ENCODE assay signal across 14 mouse cellular contexts in genomic region chrX:142325760-142326159, GRCm38 (mm10). TPM values are rescaled to one million over a fixed set of nuclear protein-coding genes. Genes with fewer than 3 reads are reported as not detected.
DNase-seq lines count a peak whose midpoint lies in the region; ATAC-seq and TF ChIP-seq lines count a peak whose summit lies in the region.
"Had no signal": no experiment of that assay in that cellular context is flagged by ENCODE, and none has a peak within 500 bp of the region (broad histone marks: within the 10 kb centered on the region; RNA-seq: fewer than 3 reads in every experiment).

No protein-coding gene starts in this region.

- peak; percentile 58 for TF ChIP-seq RAD21 in MEL (IDR thresholded peaks at IDR 0.05; ENCODE audit: low read depth, low read length)

- TF ChIP-seq EP300 in lung, postnatal 0 days (IDR thresholded peaks at IDR 0.05) = no peak
- no peak for TF ChIP-seq EP300 in MEL (IDR thresholded peaks at IDR 0.05; ENCODE audit: low read depth in 1 of 2, low read length in 2 of 2)

- 86% methylated on average over 2 of the region's 2 CpGs for WGBS in hindbrain, postnatal 0 days
- 92% methylated on average over 2 of the region's 2 CpGs for WGBS in hindbrain, embryonic 12.5 days
- WGBS in lung, postnatal 0 days = 69% methylated on average over 2 of the region's 2 CpGs

- no peak for ATAC-seq in hindbrain, postnatal 0 days
- ATAC-seq in hindbrain, embryonic 12.5 days (ENCODE audit: low FRiP score) = no peak
- no peak for ATAC-seq in lung, postnatal 0 days
- peak; percentile 55 for ATAC-seq in megakaryocyte progenitor cell, adult 5-6 weeks (replicated peaks; ENCODE audit: poor library complexity)
- ATAC-seq: midbrain, embryonic 16.5 days had no signal

- no peak for TF ChIP-seq POLR2A in MEL (IDR thresholded peaks at IDR 0.05; ENCODE audit: control insufficient read depth in 1 of 2, insufficient read depth in 1 of 2, low read depth in 1 of 2, low read length in 2 of 2, poor library complexity in 1 of 2)

- no peaks in the 10 kb centered on the region for H3K9me3 ChIP-seq in hindbrain, postnatal 0 days (ENCODE audit: low read length)
- H3K9me3 ChIP-seq in hindbrain, embryonic 12.5 days (replicated peaks) = no peaks in the 10 kb centered on the region
- no peaks in the 10 kb centered on the region for H3K9me3 ChIP-seq in lung, postnatal 0 days (ENCODE audit: low read length)
- no peaks in the 10 kb centered on the region for H3K9me3 ChIP-seq in MEL (replicated peaks; ENCODE audit: insufficient read depth, low read length)
- H3K9me3 ChIP-seq: heart, embryonic 10.5 days; limb, embryonic 15.5 days; neural tube, embryonic 15.5 days had no signal

- DNase-seq in hindbrain, postnatal 0 days (ENCODE audit: low spot score) = no peak
- DNase-seq in lung, postnatal 0 days (ENCODE audit: low spot score) = no peak
- DNase-seq in lung, postnatal 25 days (ENCODE audit: low spot score) = no peak
- DNase-seq in MEL (ENCODE audit: low read depth, low spot score) = peak; percentile 40
- no peak for DNase-seq in left cerebral cortex, postnatal 36 days (ENCODE audit: low spot score in 2 of 2)
- DNase-seq: cerebellum, adult 18-20 months; kidney, postnatal 10 days; lung, postnatal 36 days had no signal

- H3K4me2 ChIP-seq in hindbrain, postnatal 0 days (ENCODE audit: low read depth, low read length) = no peak overlapping the region
- no peak overlapping the region for H3K4me2 ChIP-seq in hindbrain, embryonic 12.5 days (replicated peaks)
- H3K4me2 ChIP-seq in lung, postnatal 0 days (replicated peaks; ENCODE audit: low read depth, low read length) = no peak overlapping the region
- H3K4me2 ChIP-seq: limb, embryonic 15.5 days; neural tube, embryonic 15.5 days had no signal

- no peaks in the 10 kb centered on the region for H3K79me2 ChIP-seq in MEL (ENCODE audit: control insufficient read depth, insufficient read depth, low read length, poor library complexity)

- H3K27ac ChIP-seq in hindbrain, postnatal 0 days = no peak overlapping the region
- H3K27ac ChIP-seq in hindbrain, embryonic 12.5 days = no peak overlapping the region
- no peak overlapping the region for H3K27ac ChIP-seq in lung, postnatal 0 days (ENCODE audit: low read length)
- H3K27ac ChIP-seq in MEL (ENCODE audit: control insufficient read depth, low read depth, low read length) = no peak overlapping the region
- H3K27ac ChIP-seq: heart, embryonic 10.5 days; limb, embryonic 15.5 days; neural tube, embryonic 15.5 days had no signal

- H3K4me1 ChIP-seq in hindbrain, postnatal 0 days (ENCODE audit: insufficient read depth, low read length) = no peaks in the 10 kb centered on the region
- no peaks in the 10 kb centered on the region for H3K4me1 ChIP-seq in hindbrain, embryonic 12.5 days
- no peaks in the 10 kb centered on the region for H3K4me1 ChIP-seq in lung, postnatal 0 days (ENCODE audit: insufficient read depth, low read depth, low read length)
- no peaks in the 10 kb centered on the region for H3K4me1 ChIP-seq in MEL (ENCODE audit: control insufficient read depth in 1 of 2, insufficient read depth in 2 of 2, low read length in 2 of 2)
- H3K4me1 ChIP-seq: heart, embryonic 10.5 days; limb, embryonic 15.5 days; neural tube, embryonic 15.5 days had no signal

- H3K27me3 ChIP-seq in hindbrain, postnatal 0 days (ENCODE audit: insufficient read depth, low read length) = no peaks in the 10 kb centered on the region
- H3K27me3 ChIP-seq in hindbrain, embryonic 12.5 days = no peaks in the 10 kb centered on the region
- H3K27me3 ChIP-seq in lung, postnatal 0 days (replicated peaks; ENCODE audit: insufficient read depth, low read length) = no peaks in the 10 kb centered on the region
- H3K27me3 ChIP-seq in MEL (ENCODE audit: control insufficient read depth in 1 of 2, insufficient read depth in 2 of 2, low read length in 2 of 2) = no peaks in the 10 kb centered on the region
- H3K27me3 ChIP-seq: limb, embryonic 15.5 days; neural tube, embryonic 15.5 days had no signal

- intact Hi-C loops in left cerebral cortex, postnatal 36 days (cut with DNase I) = no loop called here

- H3K4me3 ChIP-seq in hindbrain, postnatal 0 days (ENCODE audit: low read length) = no peak overlapping the region
- no peak overlapping the region for H3K4me3 ChIP-seq in hindbrain, embryonic 12.5 days
- H3K4me3 ChIP-seq in lung, postnatal 0 days (ENCODE audit: low read depth, low read length) = no peak overlapping the region
- H3K4me3 ChIP-seq in MEL (ENCODE audit: control insufficient read depth in 1 of 2, insufficient read depth in 1 of 2, low read depth in 2 of 2, low read length in 2 of 2) = no peak overlapping the region
- H3K4me3 ChIP-seq: heart, embryonic 10.5 days; limb, embryonic 15.5 days; neural tube, embryonic 15.5 days had no signal

- no peak overlapping the region for H3K9ac ChIP-seq in hindbrain, postnatal 0 days (replicated peaks; ENCODE audit: low read length)
- H3K9ac ChIP-seq in hindbrain, embryonic 12.5 days = no peak overlapping the region
- no peak overlapping the region for H3K9ac ChIP-seq in lung, postnatal 0 days (replicated peaks; ENCODE audit: low read depth)
- no peak overlapping the region for H3K9ac ChIP-seq in MEL (ENCODE audit: control insufficient read depth, low read depth, low read length, poor library complexity, severe bottlenecking)
- H3K9ac ChIP-seq: limb, embryonic 15.5 days; neural tube, embryonic 15.5 days had no signal

- no peaks in the 10 kb centered on the region for H3K36me3 ChIP-seq in hindbrain, postnatal 0 days (ENCODE audit: insufficient read depth, low read length)
- no peaks in the 10 kb centered on the region for H3K36me3 ChIP-seq in hindbrain, embryonic 12.5 days
- no peaks in the 10 kb centered on the region for H3K36me3 ChIP-seq in lung, postnatal 0 days (ENCODE audit: insufficient read depth, low read length)
- H3K36me3 ChIP-seq in MEL (ENCODE audit: control insufficient read depth in 1 of 2, insufficient read depth in 2 of 2, low read length in 2 of 2) = peaks cover 0 to 24% of the 10 kb centered on the region in 2 experiments; a peak in 2 of 4 replicates
- H3K36me3 ChIP-seq: limb, embryonic 15.5 days; neural tube, embryonic 15.5 days had no signal

- TF ChIP-seq CTCF in hindbrain, postnatal 0 days (IDR thresholded peaks at IDR 0.05; ENCODE audit: low read depth) = peak; percentile 53
- TF ChIP-seq CTCF in lung, postnatal 0 days (IDR thresholded peaks at IDR 0.05) = peak; percentile 33
- TF ChIP-seq CTCF in MEL (IDR thresholded peaks at IDR 0.05 in 2 of 3, conservative IDR thresholded peaks at IDR 0.05 in 1 of 3; ENCODE audit: control insufficient read depth in 1 of 3, insufficient read depth in 1 of 3, low read depth in 2 of 3, low read length in 3 of 3, poor library complexity in 1 of 3, severe bottlenecking in 1 of 3) = peak in 2 of 3 experiments; percentile 7 to 64; a peak in 2 of 6 replicates

TF ChIP-seq in MEL, 35 proteins besides CTCF, POLR2A, EP300 and RAD21:
- TF ChIP-seq POLR2AphosphoS2 (IDR thresholded peaks at IDR 0.05; ENCODE audit: low read length) = no peak
- TF ChIP-seq ZC3H11A (IDR thresholded peaks at IDR 0.05; ENCODE audit: low read depth, low read length) = 0 out of 2 replicates have a peak, but pooled peaks have one; percentile 29
- peak; percentile 70 for TF ChIP-seq SMC3 (IDR thresholded peaks at IDR 0.05; ENCODE audit: low read depth, low read length)

RNA-seq across cellular contexts. Expression of gene Kcne1l, which starts 19.7 kb away (rescaled TPM):
- total RNA-seq in hindbrain, postnatal 0 days (2014; rRNA removed) = 97.3 and 108 TPM in 2 replicates
- polyA plus RNA-seq in hindbrain, postnatal 0 days (2015; fragmentation: Nextera tagmentation; extraction: Ambion mirVana) = 68.9 and 76.8 TPM in 2 replicates
- polyA plus RNA-seq in hindbrain, embryonic 12.5 days (2016; fragmentation: Nextera tagmentation; extraction: Ambion mirVana) = 26.2 and 30.2 TPM in 2 replicates
- polyA plus RNA-seq in lung, postnatal 0 days (2015; fragmentation: Nextera tagmentation; extraction: Ambion mirVana) = 3.0 TPM in 2 replicates
- total RNA-seq in MEL (2012; rRNA removed) = not detected in 2 replicates
- not detected for polyA plus RNA-seq in MEL (2012; ENCODE audit: insufficient read depth in 1 of 2, insufficient read length in 2 of 2, low read depth in 1 of 2, low replicate concordance in 2 of 2, missing spikeins in 1 of 2)
- not detected in 2 replicates for total RNA-seq in megakaryocyte progenitor cell, adult 5-6 weeks (2015)
- not detected in 2 replicates for total RNA-seq in megakaryocyte progenitor cell, adult 5-6 weeks (2017)
- 1 to 10 TPM; 3.0 to 3.4 TPM for total RNA-seq in left cerebral cortex, postnatal 36 days (2021)

Comparison
In these comparisons a context has a peak if more than half of its experiments do, and no peak if none do; other contexts are left out.
1. RNA of gene Kcne1l, which starts 19.7 kb away (total RNA-seq): 97.3 to 108 TPM in hindbrain, postnatal 0 days; 3.0 to 3.4 TPM in left cerebral cortex, postnatal 36 days, not detected in MEL and not detected in megakaryocyte progenitor cell, adult 5-6 weeks; every median in the first group is over 10 times any median in the second.
2. Peak in every context shown above with its lines, with median percentiles within 50 percentile points of each other: CTCF ChIP-seq.